Mouse (Mus musculus) erythroid progenitor cell, adult 5-6 weeks (primary cell): ENCODE measurements around the gene Dhcr24. TPM values are rescaled to one million over a fixed set of nuclear protein-coding genes. Genes with fewer than 3 reads are reported as not detected.

Experiments
- ATAC-seq: replicated peaks from 2 replicates; pipeline ENCODE4 v1.8.0; 2016; ENCODE audit warnings: moderate number of reproducible peaks, mild to moderate bottlenecking, moderate TSS enrichment, inconsistent platforms; ENCODE audit not compliant: poor library complexity, low FRiP score, severe bottlenecking
- total RNA-seq, 2 experiments: library from RNA; stranded (forward) in 1 of 2; stranded (reverse) in 1 of 2; fragments of 150-400 nt in 1 of 2; fragments of 186-747, 209-891 nt in 1 of 2; gene quantifications; 2 replicates each; pipeline versions ENCODE4 v1.2.3 to v1.2.4; 2015 to 2017; ENCODE audit warnings: low replicate concordance in 2 of 2

Dhcr24 gene
- total RNA-seq (2015; ENCODE audit: low replicate concordance) (2.2 and 6.7 TPM in 2 replicates), total RNA-seq (2017; ENCODE audit: low replicate concordance) (1.9 and 3.1 TPM in 2 replicates)

- ATAC-seq = peak; percentile 92
Observed at GRCm38 (mm10) chr4:106560846-106561781, at the start of gene Dhcr24. Dhcr24 (plus strand) TSS chr4:106561038.

DNA sequence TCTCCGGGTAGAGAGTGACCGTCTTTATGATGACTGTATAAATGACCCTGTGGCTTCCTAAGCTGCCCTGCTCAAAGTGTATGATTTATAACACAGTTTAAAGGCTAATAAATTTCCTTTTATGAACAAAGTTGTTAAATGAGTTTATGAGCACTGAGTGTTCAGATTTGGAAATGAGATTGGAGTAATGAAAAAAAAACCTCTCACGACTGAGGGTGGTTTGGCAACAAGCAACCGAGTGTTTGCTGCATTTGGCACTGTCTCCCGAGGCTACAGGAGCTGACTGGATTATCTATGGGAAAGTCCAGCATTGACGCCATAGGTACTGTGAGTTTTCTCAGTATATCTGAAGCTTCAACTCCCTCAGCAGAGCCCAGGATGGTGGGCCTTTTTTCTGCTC is 46.2 kb upstream of the Dhcr24 start:
- no peak for ATAC-seq

GRCm38 (mm10) chr4:106522547-106522946 is 38.3 kb upstream of the Dhcr24 start:
- no peak for ATAC-seq

GRCm38 (mm10) chr4:106524131-106524530 is 36.7 kb upstream of the Dhcr24 start:
- no peak for ATAC-seq

- no peak for ATAC-seq
Observed at GRCm38 (mm10) chr4:106525001-106525400, 35.8 kb upstream of the Dhcr24 start.

DNA sequence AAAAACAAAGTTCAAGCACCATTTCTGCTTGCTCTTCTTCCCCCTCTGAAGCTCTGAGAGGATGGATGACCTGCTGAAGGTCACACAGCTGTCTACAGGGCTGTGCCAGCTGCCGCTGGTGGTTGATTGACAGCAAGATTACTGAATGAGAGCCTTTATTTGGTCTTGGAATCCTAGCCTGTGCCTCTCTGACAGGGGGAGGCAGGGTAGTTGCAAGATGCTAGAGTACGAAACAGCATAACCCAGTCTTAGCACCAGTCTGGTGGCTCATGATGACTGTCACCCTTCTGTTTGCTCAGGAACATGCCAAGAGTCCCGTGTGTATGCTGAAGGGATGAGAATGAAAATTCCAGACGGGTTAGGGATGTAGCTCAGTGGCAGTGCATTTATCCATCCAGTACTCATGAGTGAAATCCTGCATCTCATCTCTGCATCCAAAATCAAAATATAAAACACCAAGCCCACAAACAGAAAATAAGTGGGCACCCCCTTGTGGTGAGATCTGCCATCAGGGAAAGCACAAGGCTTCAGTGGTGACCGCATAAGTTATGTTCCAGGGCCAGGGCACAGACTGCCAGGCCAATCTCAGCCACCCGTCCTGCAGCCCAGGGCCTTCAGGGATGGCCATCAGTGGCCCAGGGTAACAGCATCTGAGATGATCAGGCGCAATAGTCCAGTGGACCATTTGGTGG is 32.8 kb upstream of the Dhcr24 start:
- ATAC-seq = no peak

GRCm38 (mm10) chr4:106529375-106530112 is 31.3 kb upstream of the Dhcr24 start:
- peak; percentile 83 for ATAC-seq

GRCm38 (mm10) chr4:106530113-106530482 is 30.7 kb upstream of the Dhcr24 start:
- no peak; the same call in 1 of the 2 replicates for ATAC-seq

DNA sequence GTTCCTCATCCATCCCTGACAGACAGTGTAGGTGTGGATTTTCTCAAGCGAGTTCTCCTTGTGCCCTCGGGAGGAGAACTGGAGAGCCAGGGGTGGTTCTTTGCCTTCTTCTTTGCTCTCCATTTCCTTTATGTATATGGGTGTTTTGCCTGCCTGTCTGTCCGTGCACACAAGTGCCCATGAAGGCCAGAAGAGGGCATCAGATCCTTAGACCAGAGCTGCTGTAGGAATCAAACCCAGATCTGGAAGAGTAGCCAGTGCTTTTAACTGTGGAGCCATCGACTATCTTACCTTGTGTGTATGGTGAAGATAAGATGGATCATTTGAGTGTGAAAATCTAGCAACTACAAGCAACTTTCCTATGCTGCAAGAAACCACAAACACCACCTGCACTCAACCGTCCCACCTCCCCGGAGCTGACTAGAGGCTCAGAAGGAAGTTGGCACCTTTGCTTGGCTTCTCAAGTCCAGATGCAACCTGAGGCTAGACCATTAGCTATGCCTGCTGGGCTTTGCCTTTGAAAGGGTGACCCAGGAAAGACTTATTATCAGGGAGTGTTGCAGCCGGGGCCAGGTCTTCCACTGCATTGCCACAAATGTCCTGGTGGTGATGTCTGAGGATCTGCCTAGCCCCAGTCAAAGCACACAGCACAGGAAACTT is 27.3 kb upstream of the Dhcr24 start:
- no peak for ATAC-seq

DNA sequence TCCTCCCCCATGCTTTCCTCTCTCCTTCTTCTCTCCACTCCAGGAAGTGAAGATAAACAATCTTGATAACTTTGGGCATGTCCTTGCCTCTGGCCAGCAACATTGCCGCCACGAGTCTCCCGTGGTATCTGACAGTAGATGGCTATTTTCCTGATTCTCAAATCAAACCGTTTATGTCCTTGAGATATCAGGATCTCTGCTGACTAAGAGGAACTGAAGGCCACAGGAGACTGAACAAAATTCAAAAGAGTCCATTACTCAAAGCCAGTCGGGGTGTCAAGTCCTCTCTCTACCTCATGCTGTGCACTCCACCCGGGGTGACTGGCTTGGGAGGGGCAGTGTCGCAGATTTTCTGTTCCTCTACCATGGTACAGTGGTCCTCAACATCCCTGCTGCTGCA is 26.6 kb upstream of the Dhcr24 start:
- no peak for ATAC-seq

DNA sequence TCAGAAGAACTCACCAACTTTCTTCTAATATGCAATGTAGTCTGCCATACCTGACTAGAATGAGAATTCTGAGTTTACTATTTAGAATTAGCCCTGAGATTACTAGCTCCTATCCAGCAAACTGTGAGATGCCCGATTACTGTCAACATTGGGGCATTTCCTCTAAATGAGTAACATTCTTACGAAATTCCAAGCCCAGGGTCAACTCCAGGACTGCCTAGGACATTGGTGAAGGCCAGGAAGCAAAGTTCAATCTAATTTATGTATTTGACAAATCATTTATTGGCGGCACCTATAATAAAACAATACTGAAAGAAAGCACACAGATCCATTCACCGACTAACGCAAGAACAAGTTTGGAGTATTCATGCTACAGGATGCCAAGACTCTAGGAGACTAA is 21.1 kb upstream of the Dhcr24 start:
- no peak for ATAC-seq

- ATAC-seq = no peak
Observed at GRCm38 (mm10) chr4:106541491-106541890, 19.3 kb upstream of the Dhcr24 start.

GRCm38 (mm10) chr4:106542211-106542610 is 18.6 kb upstream of the Dhcr24 start:
- ATAC-seq = no peak

- no peak for ATAC-seq
Observed at GRCm38 (mm10) chr4:106545817-106546373, 14.9 kb upstream of the Dhcr24 start.

GRCm38 (mm10) chr4:106546896-106547295 is 13.9 kb upstream of the Dhcr24 start:
- no peak for ATAC-seq

GRCm38 (mm10) chr4:106548113-106548512 is 12.7 kb upstream of the Dhcr24 start:
- ATAC-seq = no peak

- ATAC-seq = no peak
Observed at GRCm38 (mm10) chr4:106550516-106551166, 10.2 kb upstream of the Dhcr24 start.

DNA sequence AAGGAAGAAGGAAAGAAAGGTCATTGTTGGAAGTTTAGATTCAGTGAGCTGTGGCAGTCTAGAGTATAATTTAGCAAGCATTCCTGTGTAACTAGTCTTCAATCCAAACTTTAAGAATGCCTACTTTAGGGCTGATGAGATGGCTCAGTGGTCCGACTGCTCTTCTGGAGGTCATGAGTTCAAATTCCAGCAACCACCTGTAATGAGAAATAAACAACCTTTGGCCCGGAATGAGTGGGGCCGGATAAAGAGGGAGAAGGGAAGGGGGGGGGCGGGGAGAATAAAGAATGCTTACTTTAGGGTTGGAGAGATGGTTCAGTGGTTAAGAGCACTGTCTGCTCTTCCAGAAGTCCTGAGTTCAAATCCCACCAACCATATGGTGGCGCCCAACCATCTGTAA is 3.6 kb upstream of the Dhcr24 start:
- no peak for ATAC-seq

GRCm38 (mm10) chr4:106557978-106558377 is 2.9 kb upstream of the Dhcr24 start:
- ATAC-seq = no peak
